Mouse (Mus musculus) hindlimb bud, embryonic 11.5 days (tissue): Measurements from ENCODE around the gene Gramd4.
"Not testable (repeated sequence)": the region's sequence is repeated elsewhere in the genome, so short reads cannot be mapped to it uniquely, and the experiment has no call there.

Source experiments
- DNase-seq: peaks from one replicate; pipeline ENCODE4 v3.0.0-alpha.2; 2012; ENCODE audit warnings: low read depth, low spot score; ENCODE audit errors: extremely low spot score

Gramd4 gene

GRCm38 (mm10) chr15:86159093-86159492 lies 101.6 kb downstream of the Gramd4 start:
- no peak for DNase-seq

- DNase-seq = no peak
These were observed 102.2 kb downstream of the Gramd4 start for GRCm38 (mm10) chr15:86159719-86160118.

DNA sequence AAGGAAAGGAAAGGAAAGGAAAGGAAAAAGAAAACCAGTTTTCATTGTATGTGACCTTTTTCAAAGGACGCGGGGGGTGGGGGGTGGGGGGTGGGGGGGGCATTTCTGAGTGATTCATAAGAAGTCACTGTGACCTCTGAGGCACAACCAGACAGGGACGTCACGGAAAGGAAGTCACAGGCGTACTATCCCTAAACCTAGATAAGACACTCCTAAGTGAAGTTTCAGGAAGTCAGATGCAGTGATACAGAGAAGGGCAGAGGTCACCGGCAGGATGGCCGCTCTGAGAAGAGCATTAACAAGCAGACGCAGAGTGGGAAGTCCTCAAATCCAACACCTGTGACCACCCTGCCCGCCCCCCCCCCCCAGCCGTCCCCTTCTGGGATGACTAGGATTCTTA lies 103.4 kb downstream of the Gramd4 start:
- no peak for DNase-seq

GRCm38 (mm10) chr15:86161800-86162199 lies 104.3 kb downstream of the Gramd4 start:
- DNase-seq = not testable (repeated sequence)

- DNase-seq = no peak
These were observed 107.3 kb downstream of the Gramd4 start for GRCm38 (mm10) chr15:86164718-86165345.

DNA sequence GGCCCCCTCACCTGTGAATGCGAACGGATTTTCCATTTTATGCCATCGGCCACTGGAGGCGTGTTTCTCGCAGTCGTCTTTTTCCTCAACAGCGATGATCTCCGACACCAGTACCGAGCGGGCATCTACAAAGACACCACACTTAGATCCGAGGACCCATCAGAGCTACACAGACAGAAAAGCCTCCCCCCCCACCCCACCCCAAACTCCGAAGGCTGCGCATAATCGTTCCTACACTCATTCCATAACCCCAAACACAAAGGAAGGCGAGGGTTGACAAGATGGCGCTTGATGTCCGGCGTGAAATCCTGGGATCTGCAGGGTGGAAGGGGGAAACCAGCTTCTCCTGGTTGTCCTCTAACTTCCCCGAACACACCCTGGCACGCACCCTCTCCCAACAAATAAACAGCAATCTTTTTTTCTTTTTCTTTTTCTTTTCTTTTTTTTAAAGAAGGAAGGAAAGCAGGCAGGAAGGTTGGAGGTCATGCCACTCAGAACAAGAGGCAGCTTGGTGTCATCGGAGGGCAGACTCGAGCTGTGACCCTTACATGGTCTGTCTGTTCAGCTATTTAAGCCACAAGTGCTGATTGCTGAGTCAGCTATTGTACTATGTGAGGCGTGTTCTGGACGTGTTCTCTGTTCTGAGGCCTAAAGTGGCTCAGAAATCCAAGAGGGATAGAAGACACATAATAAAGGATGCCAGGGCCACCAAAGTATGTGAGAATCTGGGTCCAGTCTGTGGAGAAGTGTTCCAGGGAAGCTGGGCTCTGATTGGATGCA lies 108.5 kb downstream of the Gramd4 start:
- no peak for DNase-seq

- DNase-seq = no peak
These were observed 109.6 kb downstream of the Gramd4 start for GRCm38 (mm10) chr15:86167032-86167655.

DNA sequence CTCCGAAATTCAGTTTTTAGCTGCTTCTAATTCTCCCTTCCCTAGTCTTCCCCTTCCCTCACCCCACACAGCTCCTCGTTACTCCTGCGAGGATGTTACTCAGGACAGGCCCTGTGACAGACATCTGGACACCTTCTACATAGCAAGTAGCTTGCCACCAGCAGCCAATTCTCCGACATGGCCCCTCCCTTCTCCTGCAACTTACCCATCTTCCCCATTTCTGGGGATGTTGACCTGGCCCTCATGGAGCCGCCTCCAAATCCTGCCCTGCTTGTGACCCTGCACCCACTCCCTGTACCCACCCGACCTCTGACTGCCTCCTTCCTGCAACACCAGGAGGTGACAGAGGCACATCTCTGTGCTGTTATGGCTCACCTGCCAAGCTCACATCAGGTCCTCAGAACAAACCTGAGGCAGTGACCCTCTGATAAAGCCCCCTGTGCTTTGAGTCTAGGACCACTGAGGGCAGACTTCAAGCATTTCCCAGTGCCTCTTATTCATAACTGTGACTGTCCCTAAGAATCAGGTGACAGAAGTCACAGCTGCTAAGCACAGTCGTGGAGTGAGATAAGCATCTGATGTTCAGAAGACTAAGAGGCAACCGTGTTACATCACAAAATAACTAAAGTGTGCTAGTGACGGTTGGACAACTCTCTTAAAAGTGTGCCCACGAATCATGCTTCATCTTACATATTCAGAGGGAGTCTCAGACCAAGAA lies 110.5 kb downstream of the Gramd4 start:
- no peak for DNase-seq

GRCm38 (mm10) chr15:86168505-86168867 lies 111.0 kb downstream of the Gramd4 start:
- DNase-seq = no peak

GRCm38 (mm10) chr15:86168941-86169816 lies 111.7 kb downstream of the Gramd4 start:
- DNase-seq = no peak

DNA sequence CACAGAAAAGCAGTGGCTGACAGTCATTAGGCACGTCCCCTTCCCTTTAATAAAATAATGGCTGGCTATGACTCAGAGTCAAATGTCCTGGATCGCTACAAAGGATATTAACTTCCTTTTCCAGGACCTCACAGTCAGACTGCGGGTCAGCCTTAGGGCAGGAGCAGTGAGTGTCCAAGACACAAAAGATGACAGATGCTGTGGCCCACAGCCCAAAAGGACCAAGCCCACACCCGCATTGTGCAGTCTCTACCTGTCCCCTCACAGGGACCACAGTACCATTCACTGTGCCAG lies 112.3 kb downstream of the Gramd4 start:
- DNase-seq = no peak

- no peak for DNase-seq
These were observed 113.8 kb downstream of the Gramd4 start for GRCm38 (mm10) chr15:86171316-86171715.

DNA sequence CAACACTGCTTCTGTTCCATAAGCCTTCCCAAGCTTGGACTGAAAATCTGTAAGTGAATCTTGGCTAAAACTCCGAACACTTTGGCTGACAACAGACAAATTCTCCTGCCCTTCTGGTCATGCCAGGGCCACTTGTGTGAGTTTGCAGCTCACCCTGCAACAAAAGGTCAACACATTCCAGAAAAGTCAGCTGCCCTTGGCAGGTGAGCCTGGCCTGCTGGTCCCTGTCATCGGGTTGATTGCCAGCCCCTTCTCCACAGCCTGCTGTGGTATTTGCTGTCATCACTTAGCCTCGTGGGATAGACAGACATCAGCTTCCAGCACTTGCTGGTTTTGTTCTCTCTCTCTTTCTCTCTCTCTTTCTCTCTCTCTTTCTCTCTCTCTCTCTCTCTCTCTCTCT lies 114.6 kb downstream of the Gramd4 start:
- DNase-seq = no peak

DNA sequence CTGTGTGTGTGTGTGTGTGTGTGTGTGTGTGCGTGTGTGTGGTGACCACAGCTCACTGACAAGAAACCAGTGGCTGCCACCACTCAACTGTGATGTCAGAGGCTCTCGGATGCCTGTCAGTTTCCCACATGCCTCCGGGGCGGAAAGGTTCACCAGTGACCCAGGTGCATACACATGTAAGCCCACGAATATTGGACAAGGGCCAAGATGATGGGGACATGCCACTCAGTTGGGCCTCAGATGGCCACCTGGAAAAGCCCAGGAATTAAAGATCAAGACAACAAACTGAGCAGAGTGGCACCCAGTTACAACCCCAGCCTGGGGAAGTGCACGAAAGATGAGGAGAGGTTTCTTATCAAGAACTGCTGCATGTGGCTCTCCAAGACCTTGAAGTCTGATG lies 115.0 kb downstream of the Gramd4 start:
- DNase-seq = no peak

- no peak for DNase-seq
These were observed 115.9 kb downstream of the Gramd4 start for GRCm38 (mm10) chr15:86173136-86173985.

DNA sequence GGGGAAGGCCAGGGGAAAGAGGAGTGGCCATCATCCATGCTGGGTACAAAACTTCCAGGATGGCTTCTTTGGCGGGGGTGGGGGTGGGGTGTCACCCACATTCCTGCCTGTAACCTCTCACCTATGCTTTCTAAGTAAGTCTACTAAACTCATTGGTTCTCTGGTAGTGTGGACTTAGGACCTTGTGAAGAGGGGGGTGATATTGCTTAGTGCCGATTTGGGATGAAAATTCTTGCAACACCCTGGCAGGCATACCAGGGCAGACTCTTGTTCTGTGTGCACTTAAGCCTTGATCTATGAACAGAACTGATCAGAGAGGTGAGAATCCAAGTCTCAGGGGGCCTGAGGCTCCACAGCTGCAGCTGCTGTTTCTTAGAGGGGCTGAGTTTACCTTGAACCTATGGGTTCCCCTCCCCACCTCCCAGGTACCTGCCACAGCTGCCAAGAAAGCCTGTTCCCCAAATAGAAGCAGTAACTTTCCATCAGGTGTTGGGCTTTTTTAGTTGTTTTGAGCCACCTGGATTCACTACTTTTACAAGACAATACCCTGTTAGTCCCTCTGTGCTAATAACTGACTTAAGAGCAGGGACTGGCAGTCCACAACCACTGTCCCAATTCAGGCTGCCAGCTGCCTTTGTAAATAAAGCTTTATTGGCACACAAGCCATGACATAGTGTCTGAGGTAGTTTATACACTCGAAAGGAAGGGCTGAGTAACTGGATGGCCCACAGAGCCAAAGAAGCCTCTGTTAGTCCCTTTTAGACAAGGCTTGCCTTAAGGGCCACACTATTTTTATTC lies 118.0 kb downstream of the Gramd4 start:
- DNase-seq = no peak

GRCm38 (mm10) chr15:86176166-86176565 lies 118.7 kb downstream of the Gramd4 start:
- no peak for DNase-seq

GRCm38 (mm10) chr15:86176771-86177702 lies 119.5 kb downstream of the Gramd4 start:
- no peak for DNase-seq
